Mouse (Mus musculus): ENCODE data around the gene Rsph9. TPM values are rescaled to one million over a fixed set of nuclear protein-coding genes. Genes with fewer than 3 reads are reported as not detected.

Rsph9 gene
- polyA plus RNA-seq, 1 experiment from 2014 or later: 6.7 TPM

GRCm38 (mm10) chr17:46118423-46118850 is 25.6 kb downstream of the Rsph9 start:
- Histone ChIP-seq H3K9me3 (replicated peaks; ENCODE audit: control insufficient read depth, low read length) (no peaks in the 10 kb centered on the region), H3K4me2 (no peak overlapping the region), H3K36me3 (ENCODE audit: control insufficient read depth, insufficient read depth, low read length) (peaks cover 17% of the 10 kb centered on the region), H3K4me1 (ENCODE audit: control insufficient read depth, insufficient read depth, low read length) (0 out of 2 replicates have a peak, but pooled peaks cover 6% of the 10 kb centered on the region), H3K4me3 (ENCODE audit: low read depth, low read length) (no peak overlapping the region), H3K27me3 (ENCODE audit: control insufficient read depth, insufficient read depth, low read length) (no peaks in the 10 kb centered on the region), H3K27ac (ENCODE audit: low read depth, low read length) (no peak overlapping the region), H3K9ac (ENCODE audit: low read depth, low read length) (no peak overlapping the region)
- WGBS (ENCODE audit: insufficient replicate concordance): 61% methylated on average over 4 of the region's 4 CpGs
- no peak for ATAC-seq (replicated peaks; ENCODE audit: insufficient number of reproducible peaks, low FRiP score, low TSS enrichment)

GRCm38 (mm10) chr17:46117623-46118422 is 26.2 kb downstream of the Rsph9 start:
- Histone ChIP-seq H3K9me3 (replicated peaks; ENCODE audit: control insufficient read depth, low read length) (no peaks in the 10 kb centered on the region), H3K27me3 (ENCODE audit: control insufficient read depth, insufficient read depth, low read length) (no peaks in the 10 kb centered on the region), H3K27ac (ENCODE audit: low read depth, low read length) (no peak overlapping the region), H3K36me3 (ENCODE audit: control insufficient read depth, insufficient read depth, low read length) (peaks cover 12% of the 10 kb centered on the region), H3K4me1 (ENCODE audit: control insufficient read depth, insufficient read depth, low read length) (0 out of 2 replicates have a peak, but pooled peaks cover 6% of the 10 kb centered on the region), H3K4me2 (no peak overlapping the region), H3K4me3 (ENCODE audit: low read depth, low read length) (no peak overlapping the region), H3K9ac (ENCODE audit: low read depth, low read length) (no peak overlapping the region)
- no peak for ATAC-seq (replicated peaks; ENCODE audit: insufficient number of reproducible peaks, low FRiP score, low TSS enrichment)
- WGBS (ENCODE audit: insufficient replicate concordance): 79% methylated on average over 13 of the region's 13 CpGs

- Histone ChIP-seq H3K4me1 (ENCODE audit: control insufficient read depth, insufficient read depth, low read length) (0 out of 2 replicates have a peak, but pooled peaks cover 6% of the 10 kb centered on the region), H3K4me3 (ENCODE audit: low read depth, low read length) (no peak overlapping the region), H3K27ac (ENCODE audit: low read depth, low read length) (no peak overlapping the region), H3K36me3 (ENCODE audit: control insufficient read depth, insufficient read depth, low read length) (peaks cover 12% of the 10 kb centered on the region), H3K9ac (ENCODE audit: low read depth, low read length) (0 out of 2 replicates have a peak overlapping the region, but pooled peaks have one; percentile 10), H3K27me3 (ENCODE audit: control insufficient read depth, insufficient read depth, low read length) (no peaks in the 10 kb centered on the region), H3K9me3 (replicated peaks; ENCODE audit: control insufficient read depth, low read length) (no peaks in the 10 kb centered on the region), H3K4me2 (no peak overlapping the region)
- WGBS (ENCODE audit: insufficient replicate concordance): 74% methylated on average over 3 of the region's 3 CpGs
- ATAC-seq (replicated peaks; ENCODE audit: insufficient number of reproducible peaks, low FRiP score, low TSS enrichment): no peak
These were observed 27.1 kb downstream of the Rsph9 start for GRCm38 (mm10) chr17:46116881-46117280.

GRCm38 (mm10) chr17:46116138-46116537 is 27.9 kb downstream of the Rsph9 start:
- peaks cover 11% of the 10 kb centered on the region; the same call in 1 of the 2 replicates for H3K4me1 ChIP-seq (ENCODE audit: control insufficient read depth, insufficient read depth, low read length)
- no peak overlapping the region for H3K4me3 ChIP-seq (ENCODE audit: low read depth, low read length)
- no peak overlapping the region for H3K4me2 ChIP-seq
- WGBS (ENCODE audit: insufficient replicate concordance): 84% methylated on average over 11 of the region's 11 CpGs
- H3K27me3 ChIP-seq (ENCODE audit: control insufficient read depth, insufficient read depth, low read length): no peaks in the 10 kb centered on the region
- ATAC-seq (replicated peaks; ENCODE audit: insufficient number of reproducible peaks, low FRiP score, low TSS enrichment): no peak
- H3K36me3 ChIP-seq (ENCODE audit: control insufficient read depth, insufficient read depth, low read length): peaks cover 12% of the 10 kb centered on the region
- no peak overlapping the region for H3K27ac ChIP-seq (ENCODE audit: low read depth, low read length)
- H3K9me3 ChIP-seq (replicated peaks; ENCODE audit: control insufficient read depth, low read length): no peaks in the 10 kb centered on the region
- H3K9ac ChIP-seq (ENCODE audit: low read depth, low read length): no peak overlapping the region

GRCm38 (mm10) chr17:46115489-46115888 is 28.5 kb downstream of the Rsph9 start:
- no peak overlapping the region for H3K4me3 ChIP-seq (ENCODE audit: low read depth, low read length)

GRCm38 (mm10) chr17:46110402-46111289 is 33.4 kb downstream of the Rsph9 start, which contains the start of gene Mrps18a:
Gene Mrps18a (plus strand): TSS chr17:46110986.
- Histone ChIP-seq H3K27ac (ENCODE audit: low read depth, low read length) (peak within 1 kb of the TSS; percentile 82), H3K4me1 (ENCODE audit: control insufficient read depth, insufficient read depth, low read length) (peaks cover 8% of the 10 kb centered on the region; the same call in 1 of the 2 replicates), H3K36me3 (ENCODE audit: control insufficient read depth, insufficient read depth, low read length) (no peaks in the 10 kb centered on the region), H3K4me3 (ENCODE audit: low read depth, low read length) (peak within 1 kb of the TSS; percentile 95), H3K9me3 (replicated peaks; ENCODE audit: control insufficient read depth, low read length) (no peaks in the 10 kb centered on the region), H3K27me3 (ENCODE audit: control insufficient read depth, insufficient read depth, low read length) (peaks cover 3% of the 10 kb centered on the region; the same call in 1 of the 2 replicates), H3K9ac (ENCODE audit: low read depth, low read length) (peak within 1 kb of the TSS; percentile 89), H3K4me2 (peak within 1 kb of the TSS; percentile 92)
- peak; percentile 81; the same call in 1 of the 2 replicates for ATAC-seq (replicated peaks; ENCODE audit: insufficient number of reproducible peaks, low FRiP score, low TSS enrichment)
- WGBS (ENCODE audit: insufficient replicate concordance): 6% methylated on average over 38 of the region's 38 CpGs

More at GRCm38 (mm10) chr17:46115489-46115888, 28.5 kb downstream of the Rsph9 start:
- H3K27me3 ChIP-seq (ENCODE audit: control insufficient read depth, insufficient read depth, low read length): no peaks in the 10 kb centered on the region
- WGBS (ENCODE audit: insufficient replicate concordance): 40% methylated on average over 2 of the region's 2 CpGs
- no peak overlapping the region for H3K4me2 ChIP-seq
- H3K27ac ChIP-seq (ENCODE audit: low read depth, low read length): no peak overlapping the region
- no peak overlapping the region for H3K9ac ChIP-seq (ENCODE audit: low read depth, low read length)
- H3K9me3 ChIP-seq (replicated peaks; ENCODE audit: control insufficient read depth, low read length): no peaks in the 10 kb centered on the region
- peaks cover 11% of the 10 kb centered on the region; the same call in 1 of the 2 replicates for H3K4me1 ChIP-seq (ENCODE audit: control insufficient read depth, insufficient read depth, low read length)
- peaks cover 12% of the 10 kb centered on the region for H3K36me3 ChIP-seq (ENCODE audit: control insufficient read depth, insufficient read depth, low read length)
- no peak for ATAC-seq (replicated peaks; ENCODE audit: insufficient number of reproducible peaks, low FRiP score, low TSS enrichment)

- Histone ChIP-seq H3K9me3 (replicated peaks; ENCODE audit: control insufficient read depth, low read length) (no peaks in the 10 kb centered on the region), H3K4me2 (no peak overlapping the region), H3K36me3 (ENCODE audit: control insufficient read depth, insufficient read depth, low read length) (no peaks in the 10 kb centered on the region), H3K4me1 (ENCODE audit: control insufficient read depth, insufficient read depth, low read length) (peaks cover 5% of the 10 kb centered on the region; the same call in 1 of the 2 replicates), H3K27me3 (ENCODE audit: control insufficient read depth, insufficient read depth, low read length) (peaks cover 3% of the 10 kb centered on the region; the same call in 1 of the 2 replicates), H3K4me3 (ENCODE audit: low read depth, low read length) (no peak overlapping the region), H3K27ac (ENCODE audit: low read depth, low read length) (no peak overlapping the region), H3K9ac (ENCODE audit: low read depth, low read length) (no peak overlapping the region)
- ATAC-seq (replicated peaks; ENCODE audit: insufficient number of reproducible peaks, low FRiP score, low TSS enrichment): no peak
- WGBS (ENCODE audit: insufficient replicate concordance): 73% methylated on average over 4 of the region's 4 CpGs
These were observed 35.7 kb downstream of the Rsph9 start for GRCm38 (mm10) chr17:46108286-46108685.

- 24% methylated on average over 12 of the region's 12 CpGs for WGBS (ENCODE audit: insufficient replicate concordance)
- Histone ChIP-seq H3K4me3 (ENCODE audit: low read depth, low read length) (no peak overlapping the region), H3K27ac (ENCODE audit: low read depth, low read length) (no peak overlapping the region; the same call in 1 of the 2 replicates), H3K27me3 (ENCODE audit: control insufficient read depth, insufficient read depth, low read length) (peaks cover 3% of the 10 kb centered on the region; the same call in 1 of the 2 replicates), H3K4me2 (0 out of 2 replicates have a peak overlapping the region, but pooled peaks have one; percentile 27), H3K36me3 (ENCODE audit: control insufficient read depth, insufficient read depth, low read length) (no peaks in the 10 kb centered on the region), H3K9ac (ENCODE audit: low read depth, low read length) (0 out of 2 replicates have a peak overlapping the region, but pooled peaks have one; percentile 13), H3K9me3 (replicated peaks; ENCODE audit: control insufficient read depth, low read length) (no peaks in the 10 kb centered on the region), H3K4me1 (ENCODE audit: control insufficient read depth, insufficient read depth, low read length) (no peaks in the 10 kb centered on the region)
- ATAC-seq (replicated peaks; ENCODE audit: insufficient number of reproducible peaks, low FRiP score, low TSS enrichment): peak; percentile 46; the same call in 1 of the 2 replicates
These were observed 39.5 kb downstream of the Rsph9 start for GRCm38 (mm10) chr17:46104487-46104886.

Measured in heart, embryonic 11.5 days (tissue).